Mouse (Mus musculus): ENCODE measurements around the gene Gtf3c2.

GRCm38 (mm10) chr5:31198616-31199320, 18.8 kb upstream of the Gtf3c2 start:
- TF ChIP-seq POLR2A (IDR thresholded peaks at IDR 0.05; ENCODE audit: borderline replicate concordance, extremely low read depth, low read depth, low read length) (no peak), CTCF (IDR thresholded peaks at IDR 0.05; ENCODE audit: insufficient read depth, low read length) (no peak)
